Mouse (Mus musculus): Measurements from ENCODE around the gene Taar3.

DNA sequence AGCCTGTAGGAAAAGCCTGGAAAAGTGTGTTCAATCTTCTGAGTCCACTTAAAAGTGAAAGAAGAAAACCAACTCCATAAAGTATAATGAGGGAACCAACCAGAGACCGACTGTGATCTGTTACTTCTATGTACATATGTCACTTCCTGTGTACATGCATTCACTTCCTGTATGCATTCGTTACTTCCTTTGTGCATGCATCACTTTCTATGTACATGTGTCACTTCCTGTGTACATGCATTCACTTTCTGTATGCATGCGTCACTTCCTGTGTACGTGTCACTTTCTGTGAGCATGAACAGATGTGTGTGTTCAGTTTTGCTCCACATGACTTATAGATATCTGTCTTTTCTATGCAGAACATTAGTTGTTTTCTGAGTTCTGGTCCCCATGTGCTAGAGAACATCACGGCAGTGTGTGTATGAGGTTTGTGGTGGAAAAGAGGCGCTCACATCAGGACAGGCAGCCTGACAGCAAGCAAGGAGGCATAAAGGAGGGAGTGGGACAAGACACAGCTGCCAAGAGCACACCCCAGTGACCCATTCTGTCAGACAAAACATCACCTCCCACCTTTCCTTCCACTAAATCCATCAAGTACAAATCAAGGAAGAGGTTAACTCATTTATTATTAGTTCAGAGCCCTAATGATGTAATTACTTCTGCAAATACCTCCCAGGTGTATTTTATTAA lies 15.7 kb downstream of the Taar3 start:
- TF ChIP-seq CTCF (IDR thresholded peaks at IDR 0.05; ENCODE audit: low read depth, low read length) (no peak), POLR2A (IDR thresholded peaks at IDR 0.05; ENCODE audit: extremely low read depth, insufficient read depth, low read length) (no peak)
